Mouse (Mus musculus): ENCODE results near the gene Mical2.
A peak's percentile ranks its signal among the peaks of the same experiment; 100 is the strongest.

Mical2 gene

GRCm38 (mm10) chr7:112241945-112242329 is 16.3 kb downstream of the Mical2 start:
- no peak for DNase-seq (ENCODE audit: inconsistent ontology term)

GRCm38 (mm10) chr7:112242587-112242986 is 16.9 kb downstream of the Mical2 start:
- no peak for DNase-seq (ENCODE audit: inconsistent ontology term)

GRCm38 (mm10) chr7:112244071-112244470 is 18.4 kb downstream of the Mical2 start:
- peak; percentile 55 for DNase-seq (ENCODE audit: inconsistent ontology term)

- DNase-seq (ENCODE audit: inconsistent ontology term): no peak
Measured at GRCm38 (mm10) chr7:112244683-112245082, 19.0 kb downstream of the Mical2 start.

- no peak for DNase-seq (ENCODE audit: inconsistent ontology term)
Measured at GRCm38 (mm10) chr7:112245839-112246438, 20.3 kb downstream of the Mical2 start.

GRCm38 (mm10) chr7:112246442-112246841 is 20.8 kb downstream of the Mical2 start:
- no peak for DNase-seq (ENCODE audit: inconsistent ontology term)

- DNase-seq (ENCODE audit: inconsistent ontology term): no peak
Measured at GRCm38 (mm10) chr7:112247890-112248289, 22.2 kb downstream of the Mical2 start.

- peak; percentile 35 for DNase-seq (ENCODE audit: inconsistent ontology term)
Measured at GRCm38 (mm10) chr7:112249476-112249875, 23.8 kb downstream of the Mical2 start.

- peak; percentile 60 for DNase-seq (ENCODE audit: inconsistent ontology term)
Measured at GRCm38 (mm10) chr7:112252065-112252464, 26.4 kb downstream of the Mical2 start.

- DNase-seq (ENCODE audit: inconsistent ontology term): no peak
Measured at GRCm38 (mm10) chr7:112254233-112254632, 28.6 kb downstream of the Mical2 start.

- no peak for DNase-seq (ENCODE audit: inconsistent ontology term)
Measured at GRCm38 (mm10) chr7:112255248-112255866, 29.7 kb downstream of the Mical2 start.

- no peak for DNase-seq (ENCODE audit: inconsistent ontology term)
Measured at GRCm38 (mm10) chr7:112258338-112258903, 32.8 kb downstream of the Mical2 start.

GRCm38 (mm10) chr7:112259286-112259685 is 33.6 kb downstream of the Mical2 start:
- DNase-seq (ENCODE audit: inconsistent ontology term): peak; percentile 62

- no peak for DNase-seq (ENCODE audit: inconsistent ontology term)
Measured at GRCm38 (mm10) chr7:112261121-112261520, 35.5 kb downstream of the Mical2 start.

GRCm38 (mm10) chr7:112267266-112267665 is 41.6 kb downstream of the Mical2 start:
- no peak for DNase-seq (ENCODE audit: inconsistent ontology term)

- DNase-seq (ENCODE audit: inconsistent ontology term): no peak
Measured at GRCm38 (mm10) chr7:112268761-112269425, 43.2 kb downstream of the Mical2 start.

- no peak for DNase-seq (ENCODE audit: inconsistent ontology term)
Measured at GRCm38 (mm10) chr7:112270870-112271269, 45.2 kb downstream of the Mical2 start.

- DNase-seq (ENCODE audit: inconsistent ontology term): no peak
Measured at GRCm38 (mm10) chr7:112271627-112272026, 46.0 kb downstream of the Mical2 start.

- DNase-seq (ENCODE audit: inconsistent ontology term): peak; percentile 29
Measured at GRCm38 (mm10) chr7:112272692-112273091, 47.0 kb downstream of the Mical2 start.

GRCm38 (mm10) chr7:112273451-112273850 is 47.8 kb downstream of the Mical2 start:
- no peak for DNase-seq (ENCODE audit: inconsistent ontology term)

GRCm38 (mm10) chr7:112274611-112275010 is 49.0 kb downstream of the Mical2 start:
- DNase-seq (ENCODE audit: inconsistent ontology term): no peak

- no peak for DNase-seq (ENCODE audit: inconsistent ontology term)
Measured at GRCm38 (mm10) chr7:112275093-112275492, 49.4 kb downstream of the Mical2 start.

GRCm38 (mm10) chr7:112275883-112276282 is 50.2 kb downstream of the Mical2 start:
- no peak for DNase-seq (ENCODE audit: inconsistent ontology term)
